Mouse (Mus musculus): ENCODE measurements around the gene Ngb.

Ngb gene

DNA sequence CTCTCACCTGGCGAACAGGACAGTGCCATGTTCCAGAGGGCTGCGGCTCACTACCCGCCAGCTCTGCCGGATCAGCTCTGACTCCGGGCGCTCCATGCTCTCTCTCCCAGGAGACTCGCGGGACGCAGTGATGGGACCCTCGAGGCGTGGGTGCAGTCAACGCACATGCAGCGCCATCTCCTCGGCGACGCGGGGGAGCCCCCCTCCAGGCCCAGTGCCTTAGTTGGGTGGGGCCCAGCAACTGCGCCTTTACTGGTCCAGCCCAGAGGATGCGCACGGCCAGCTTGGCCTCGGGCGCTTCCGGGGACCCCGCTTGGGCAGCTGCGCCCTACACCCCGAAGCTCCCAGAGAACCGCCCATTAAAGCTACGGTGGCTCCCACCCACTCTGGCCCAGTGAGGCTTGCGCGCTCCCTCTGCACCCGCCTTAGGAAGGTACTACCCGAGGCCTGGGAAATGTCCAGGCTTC is at the start of gene Ngb:
Gene Ngb, minus strand, starts transcription at position 375 of the 467 bp plus-strand sequence.
- peaks cover 79% of the 10 kb centered on the region for H3K27me3 ChIP-seq (ENCODE audit: insufficient read depth, low read length)
- TF ChIP-seq CTCF (conservative IDR thresholded peaks at IDR 0.05; ENCODE audit: low read length) (no peak), POU5F1 (IDR thresholded peaks at IDR 0.05; ENCODE audit: borderline replicate concordance, low read length) (no peak), NANOG (IDR thresholded peaks at IDR 0.05; ENCODE audit: borderline replicate concordance, low read length) (no peak)
- H3K9me3 ChIP-seq (ENCODE audit: low read length), result no peaks in the 10 kb centered on the region
- no peaks in the 10 kb centered on the region for H3K36me3 ChIP-seq (ENCODE audit: insufficient read depth, low read length)
- peak within 1 kb of the TSS; percentile 78 for H3K4me3 ChIP-seq (replicated peaks; ENCODE audit: low read length)
- peaks cover 11% of the 10 kb centered on the region for H3K4me1 ChIP-seq (replicated peaks; ENCODE audit: low read depth, low read length)

DNA sequence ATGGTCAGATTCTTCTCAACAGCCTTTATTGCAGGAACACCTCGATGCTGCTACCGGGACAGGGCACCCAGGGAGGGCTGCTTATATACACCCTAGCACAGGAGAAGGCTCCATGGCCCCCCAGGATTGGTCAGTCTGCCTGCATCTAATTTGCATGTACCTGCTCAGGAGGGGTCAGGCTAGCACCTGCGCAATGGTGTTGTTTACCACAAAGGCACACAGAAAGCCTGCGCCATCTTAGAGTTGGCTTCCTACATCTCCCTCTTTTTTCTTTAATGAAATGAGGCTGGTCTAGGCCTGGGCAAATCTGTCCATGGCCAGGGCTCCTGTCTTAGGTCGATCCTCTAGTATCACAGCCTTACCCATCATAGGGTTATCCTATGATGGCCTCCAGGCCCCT is 47.1 kb upstream of the Ngb start:
- Histone ChIP-seq H3K36me3 (ENCODE audit: insufficient read depth, low read length) (peaks cover 8% of the 10 kb centered on the region), H3K4me3 (replicated peaks; ENCODE audit: low read length) (no peak overlapping the region), H3K27me3 (ENCODE audit: insufficient read depth, low read length) (no peaks in the 10 kb centered on the region), H3K9me3 (ENCODE audit: low read length) (peaks cover 54% of the 10 kb centered on the region), H3K4me1 (replicated peaks; ENCODE audit: low read depth, low read length) (peaks cover 16% of the 10 kb centered on the region)
- TF ChIP-seq NANOG (IDR thresholded peaks at IDR 0.05; ENCODE audit: borderline replicate concordance, low read length), result no peak
- TF ChIP-seq CTCF (conservative IDR thresholded peaks at IDR 0.05; ENCODE audit: low read length), result no peak
- TF ChIP-seq POU5F1 (IDR thresholded peaks at IDR 0.05; ENCODE audit: borderline replicate concordance, low read length), result no peak

DNA sequence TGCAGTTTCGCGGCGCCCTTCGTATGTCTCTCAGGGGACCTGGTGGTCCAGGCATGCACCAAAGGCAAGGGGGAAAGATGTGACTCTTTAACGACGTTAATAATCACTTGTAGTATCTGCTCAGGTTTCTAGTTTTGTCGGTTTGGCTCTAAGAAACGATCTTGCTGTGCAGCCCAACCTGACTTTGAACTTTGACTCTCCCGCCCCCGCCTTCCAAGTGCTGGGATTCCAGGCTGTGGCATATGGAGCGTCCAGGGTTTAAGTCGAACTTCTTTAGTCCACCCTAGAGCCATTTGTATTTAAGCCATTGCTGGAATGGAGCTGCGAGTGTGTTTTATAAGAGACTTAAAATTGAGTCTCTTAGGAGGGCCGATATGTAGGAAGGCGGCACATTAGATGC is 45.8 kb upstream of the Ngb start:
- H3K27me3 ChIP-seq (ENCODE audit: insufficient read depth, low read length), result no peaks in the 10 kb centered on the region
- H3K36me3 ChIP-seq (ENCODE audit: insufficient read depth, low read length), result peaks cover 8% of the 10 kb centered on the region
- peak overlapping the region; percentile 100 for H3K4me3 ChIP-seq (replicated peaks; ENCODE audit: low read length)
- no peak for TF ChIP-seq POU5F1 (IDR thresholded peaks at IDR 0.05; ENCODE audit: borderline replicate concordance, low read length)
- no peak for TF ChIP-seq NANOG (IDR thresholded peaks at IDR 0.05; ENCODE audit: borderline replicate concordance, low read length)
- no peak for TF ChIP-seq CTCF (conservative IDR thresholded peaks at IDR 0.05; ENCODE audit: low read length)
- peaks cover 16% of the 10 kb centered on the region for H3K4me1 ChIP-seq (replicated peaks; ENCODE audit: low read depth, low read length)
- H3K9me3 ChIP-seq (ENCODE audit: low read length), result peaks cover 41% of the 10 kb centered on the region

DNA sequence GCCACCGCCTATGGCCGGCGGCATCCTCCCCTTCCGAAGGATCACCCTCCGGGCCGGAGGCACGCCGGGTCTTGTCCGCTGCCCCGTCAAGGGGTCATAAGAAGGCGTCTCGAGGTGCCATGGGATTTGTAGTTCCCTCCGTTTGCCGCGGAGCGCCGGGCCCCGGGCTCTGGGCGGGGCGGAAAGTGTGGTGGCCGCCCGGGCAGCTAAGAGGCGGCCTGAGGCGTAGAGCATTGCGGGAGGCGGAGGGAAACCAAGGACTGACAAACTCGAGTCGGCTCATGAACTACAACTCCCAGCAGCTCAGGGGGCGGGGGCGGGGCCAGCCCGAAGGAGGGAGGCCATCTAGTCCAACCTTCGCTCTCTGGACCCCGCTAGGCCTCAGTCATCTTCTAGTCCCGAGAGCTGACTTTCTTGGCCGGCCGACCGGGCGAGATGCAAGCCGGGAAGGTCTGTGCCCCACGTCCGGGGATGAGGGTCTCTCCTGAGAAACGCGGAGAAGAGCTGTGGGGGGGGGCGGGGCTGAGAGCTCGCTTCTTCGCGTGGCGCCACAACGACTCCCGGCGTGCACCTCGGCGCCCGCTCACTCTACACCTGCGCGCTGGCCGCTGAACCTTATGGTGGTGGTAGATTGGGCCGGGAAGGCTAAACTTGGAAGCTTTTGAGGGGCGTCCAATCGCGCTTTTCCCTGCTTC is 45.2 kb upstream of the Ngb start, which contains the start of gene Pomt2:
Gene Pomt2, minus strand, starts transcription at position 574 of the 695 bp plus-strand sequence.
- TF ChIP-seq CTCF (conservative IDR thresholded peaks at IDR 0.05; ENCODE audit: low read length), result no peak
- no peak for TF ChIP-seq NANOG (IDR thresholded peaks at IDR 0.05; ENCODE audit: borderline replicate concordance, low read length)
- TF ChIP-seq POU5F1 (IDR thresholded peaks at IDR 0.05; ENCODE audit: borderline replicate concordance, low read length), result no peak
- peaks cover 8% of the 10 kb centered on the region for H3K36me3 ChIP-seq (ENCODE audit: insufficient read depth, low read length)
- peaks cover 16% of the 10 kb centered on the region for H3K4me1 ChIP-seq (replicated peaks; ENCODE audit: low read depth, low read length)
- H3K9me3 ChIP-seq (ENCODE audit: low read length), result peaks cover 35% of the 10 kb centered on the region
- H3K4me3 ChIP-seq (replicated peaks; ENCODE audit: low read length), result peak within 1 kb of the TSS; percentile 100
- no peaks in the 10 kb centered on the region for H3K27me3 ChIP-seq (ENCODE audit: insufficient read depth, low read length)

DNA sequence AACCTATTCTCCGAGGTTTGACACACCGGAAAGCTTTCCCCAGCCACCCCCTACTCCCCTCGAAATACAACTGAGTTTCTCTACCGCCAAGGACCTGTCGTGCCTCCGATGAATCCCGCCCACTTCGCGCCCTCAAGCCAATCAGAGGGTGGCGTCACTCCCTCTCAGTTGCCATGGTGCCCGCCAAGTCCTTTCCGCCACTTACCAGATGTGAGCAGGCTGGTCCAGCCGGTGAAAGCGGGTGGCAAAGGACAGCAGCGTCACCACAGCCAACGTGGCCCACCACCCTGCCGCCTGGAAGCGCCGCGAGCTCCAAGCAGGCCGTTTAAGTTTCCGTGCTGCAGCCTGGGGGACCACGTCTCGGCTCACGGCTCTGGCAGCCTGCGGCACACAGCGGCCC is 44.6 kb upstream of the Ngb start, which contains the start of gene Gstz1:
Gene Gstz1, plus strand, starts transcription at position 200 of the 400 bp plus-strand sequence.
- H3K4me1 ChIP-seq (replicated peaks; ENCODE audit: low read depth, low read length), result peaks cover 16% of the 10 kb centered on the region
- H3K9me3 ChIP-seq (ENCODE audit: low read length), result peaks cover 29% of the 10 kb centered on the region
- no peaks in the 10 kb centered on the region for H3K27me3 ChIP-seq (ENCODE audit: insufficient read depth, low read length)
- peak within 1 kb of the TSS; percentile 100 for H3K4me3 ChIP-seq (replicated peaks; ENCODE audit: low read length)
- H3K36me3 ChIP-seq (ENCODE audit: insufficient read depth, low read length), result peaks cover 8% of the 10 kb centered on the region
- no peak for TF ChIP-seq POU5F1 (IDR thresholded peaks at IDR 0.05; ENCODE audit: borderline replicate concordance, low read length)
- TF ChIP-seq NANOG (IDR thresholded peaks at IDR 0.05; ENCODE audit: borderline replicate concordance, low read length), result no peak
- no peak for TF ChIP-seq CTCF (conservative IDR thresholded peaks at IDR 0.05; ENCODE audit: low read length)

DNA sequence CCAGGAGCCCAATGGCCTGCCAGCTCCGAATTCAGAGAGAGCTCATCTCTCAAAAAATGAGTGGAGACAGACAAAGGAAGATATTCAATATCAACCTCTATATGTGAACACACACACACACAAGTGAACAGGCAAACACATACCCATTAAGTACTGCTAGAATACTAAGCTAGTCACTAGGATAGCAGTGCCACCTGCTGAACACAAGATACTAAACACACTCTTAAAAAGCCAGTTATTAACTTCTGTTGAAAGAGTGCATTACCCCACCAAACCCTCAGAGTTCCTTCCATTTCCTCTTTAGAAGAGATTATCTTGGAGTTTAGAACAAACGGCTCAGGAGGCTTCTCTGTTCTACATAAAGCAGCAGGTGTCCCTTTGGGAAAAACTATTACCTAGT is 39.8 kb upstream of the Ngb start:
- TF ChIP-seq POU5F1 (IDR thresholded peaks at IDR 0.05; ENCODE audit: borderline replicate concordance, low read length), result no peak
- H3K4me1 ChIP-seq (replicated peaks; ENCODE audit: low read depth, low read length), result peaks cover 21% of the 10 kb centered on the region
- H3K27me3 ChIP-seq (ENCODE audit: insufficient read depth, low read length), result no peaks in the 10 kb centered on the region
- no peak overlapping the region for H3K4me3 ChIP-seq (replicated peaks; ENCODE audit: low read length)
- H3K36me3 ChIP-seq (ENCODE audit: insufficient read depth, low read length), result peaks cover 6% of the 10 kb centered on the region; the same call in 1 of the 2 replicates
- no peaks in the 10 kb centered on the region for H3K9me3 ChIP-seq (ENCODE audit: low read length)

DNA sequence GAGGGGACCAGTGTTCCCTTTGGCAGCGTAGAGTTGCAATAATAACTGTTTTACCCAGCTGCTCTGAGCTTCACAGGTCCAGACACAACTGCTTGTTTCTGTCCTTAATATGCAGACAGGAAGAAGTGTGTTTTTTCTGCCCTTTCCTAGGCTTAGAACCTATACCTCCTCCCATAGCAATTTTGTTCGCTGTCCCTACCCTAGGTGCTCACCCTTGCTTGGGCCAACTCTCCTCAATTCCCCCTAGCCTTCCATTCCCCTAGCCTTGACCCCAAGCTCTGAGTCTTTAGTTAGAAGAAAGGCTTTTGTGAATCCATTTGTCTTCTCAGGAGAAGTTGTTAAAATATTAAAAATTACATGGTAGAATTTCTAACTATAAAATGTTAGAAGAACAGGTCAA is 36.4 kb upstream of the Ngb start:
- Histone ChIP-seq H3K36me3 (ENCODE audit: insufficient read depth, low read length) (peaks cover 14% of the 10 kb centered on the region; the same call in 1 of the 2 replicates), H3K4me3 (replicated peaks; ENCODE audit: low read length) (no peak overlapping the region), H3K9me3 (ENCODE audit: low read length) (no peaks in the 10 kb centered on the region), H3K4me1 (replicated peaks; ENCODE audit: low read depth, low read length) (peaks cover 12% of the 10 kb centered on the region), H3K27me3 (ENCODE audit: insufficient read depth, low read length) (no peaks in the 10 kb centered on the region)
- TF ChIP-seq CTCF (conservative IDR thresholded peaks at IDR 0.05; ENCODE audit: low read length), result no peak
- TF ChIP-seq POU5F1 (IDR thresholded peaks at IDR 0.05; ENCODE audit: borderline replicate concordance, low read length), result no peak
- TF ChIP-seq NANOG (IDR thresholded peaks at IDR 0.05; ENCODE audit: borderline replicate concordance, low read length), result no peak

DNA sequence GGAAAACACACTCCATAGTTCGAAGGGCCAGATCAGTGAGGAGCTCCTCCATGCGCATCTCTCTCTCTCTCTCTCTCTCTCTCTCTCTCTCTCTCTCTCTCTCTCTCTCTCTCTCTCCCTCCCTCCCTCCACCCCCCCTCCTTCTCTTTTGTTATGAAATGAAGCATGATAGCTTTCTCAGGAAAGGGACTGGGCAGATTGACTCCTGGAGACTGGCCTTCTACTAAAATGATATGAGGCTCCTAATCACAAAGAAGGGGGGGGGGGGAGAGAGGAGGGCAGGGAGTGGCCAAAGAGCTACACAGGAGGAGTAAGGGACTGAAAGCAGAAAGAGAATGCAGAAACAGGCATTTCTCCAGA is 36.0 kb upstream of the Ngb start:
- Histone ChIP-seq H3K36me3 (ENCODE audit: insufficient read depth, low read length) (peaks cover 14% of the 10 kb centered on the region; the same call in 1 of the 2 replicates), H3K4me3 (replicated peaks; ENCODE audit: low read length) (no peak overlapping the region), H3K9me3 (ENCODE audit: low read length) (no peaks in the 10 kb centered on the region), H3K4me1 (replicated peaks; ENCODE audit: low read depth, low read length) (peaks cover 12% of the 10 kb centered on the region), H3K27me3 (ENCODE audit: insufficient read depth, low read length) (no peaks in the 10 kb centered on the region)
- no peak for TF ChIP-seq POU5F1 (IDR thresholded peaks at IDR 0.05; ENCODE audit: borderline replicate concordance, low read length)
- no peak for TF ChIP-seq NANOG (IDR thresholded peaks at IDR 0.05; ENCODE audit: borderline replicate concordance, low read length)
- no peak for TF ChIP-seq CTCF (conservative IDR thresholded peaks at IDR 0.05; ENCODE audit: low read length)
